Mouse (Mus musculus): ENCODE measurements around the gene Tex2. TPM values are rescaled to one million over a fixed set of nuclear protein-coding genes. Genes with fewer than 3 reads are reported as not detected.
"Not testable (repeated sequence)": the region's sequence is repeated elsewhere in the genome, so short reads cannot be mapped to it uniquely, and the experiment has no call there.

Gene Tex2
- total RNA-seq, 4 experiments from 2014 or later = 135 to 153 (median 142) TPM

DNA sequence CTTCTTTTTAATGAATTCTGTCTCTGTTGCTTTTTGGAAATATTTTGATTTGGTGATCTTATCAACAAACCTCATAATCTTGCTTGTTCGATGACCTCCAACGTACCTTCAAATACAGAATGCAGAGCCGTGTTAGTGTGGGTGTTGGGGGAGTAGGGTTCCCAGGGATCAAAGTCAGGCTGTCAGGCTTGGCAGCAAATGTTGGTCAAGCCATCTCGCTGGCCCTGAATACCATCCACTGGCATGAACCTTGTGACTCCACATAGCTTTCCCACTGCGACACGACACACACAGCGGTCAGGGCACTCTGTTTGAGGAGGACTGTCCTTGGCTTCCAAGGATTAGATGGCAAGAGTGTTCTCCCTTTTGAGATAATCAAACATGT is 101.2 kb downstream of the Tex2 start:
- no peak for DNase-seq (ENCODE audit: low spot score in 2 of 2)

DNA sequence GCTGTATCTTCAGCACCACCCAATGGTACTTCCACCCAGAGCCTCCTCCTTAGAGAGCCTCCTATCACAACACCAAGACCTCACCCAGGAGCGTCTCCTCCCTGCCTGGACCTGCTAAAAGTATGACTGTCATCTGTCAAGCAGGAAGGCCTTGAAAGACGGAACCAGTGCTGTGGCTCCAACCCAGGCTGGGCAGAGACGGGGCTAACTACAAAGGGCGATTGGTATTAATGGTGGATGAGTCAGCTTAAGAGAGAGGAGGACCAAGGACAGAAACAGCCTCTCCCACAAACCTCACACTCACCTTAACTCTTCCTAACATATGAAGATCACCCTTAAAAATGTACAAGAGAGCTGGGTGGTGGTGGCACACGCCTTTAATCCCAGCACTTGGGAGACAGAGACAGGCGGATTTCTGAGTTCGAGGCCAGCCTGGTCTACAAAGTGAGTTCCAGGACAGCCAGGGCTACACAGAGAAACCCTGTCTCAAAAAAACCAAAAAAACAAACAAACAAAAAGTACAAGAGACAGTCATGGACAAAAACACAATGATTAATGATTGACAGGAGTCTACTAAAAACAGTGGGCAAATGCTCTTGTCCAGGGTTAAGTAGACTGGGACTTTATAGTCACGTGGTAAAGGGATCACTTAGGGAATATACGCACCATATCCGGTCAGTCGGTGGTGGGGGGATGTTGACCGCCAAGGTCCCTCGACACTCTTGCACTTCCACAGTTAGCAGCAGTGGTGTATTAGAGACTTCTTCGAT is 101.8 kb downstream of the Tex2 start:
- DNase-seq (ENCODE audit: low spot score in 2 of 2) = no peak

DNA sequence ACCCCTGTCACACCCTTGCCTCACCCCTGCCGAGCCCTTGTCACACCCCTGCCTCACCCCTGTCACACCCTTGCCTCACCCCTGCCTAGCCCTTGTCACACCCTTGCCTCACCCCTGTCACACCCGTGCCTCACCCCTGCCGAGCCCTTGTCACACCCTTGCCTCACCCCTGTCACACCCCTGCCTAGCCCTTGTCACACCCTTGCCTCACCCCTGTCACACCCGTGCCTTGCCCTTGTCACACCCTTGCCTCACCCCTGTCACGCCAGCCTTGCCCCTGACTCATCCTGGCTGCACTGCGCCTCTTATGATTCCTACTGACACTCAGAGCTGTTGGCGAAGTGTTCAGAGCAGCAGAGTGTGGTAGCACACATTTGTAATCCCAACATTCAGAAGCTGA is 105.6 kb downstream of the Tex2 start:
- no peak for DNase-seq (ENCODE audit: low spot score in 2 of 2)

DNA sequence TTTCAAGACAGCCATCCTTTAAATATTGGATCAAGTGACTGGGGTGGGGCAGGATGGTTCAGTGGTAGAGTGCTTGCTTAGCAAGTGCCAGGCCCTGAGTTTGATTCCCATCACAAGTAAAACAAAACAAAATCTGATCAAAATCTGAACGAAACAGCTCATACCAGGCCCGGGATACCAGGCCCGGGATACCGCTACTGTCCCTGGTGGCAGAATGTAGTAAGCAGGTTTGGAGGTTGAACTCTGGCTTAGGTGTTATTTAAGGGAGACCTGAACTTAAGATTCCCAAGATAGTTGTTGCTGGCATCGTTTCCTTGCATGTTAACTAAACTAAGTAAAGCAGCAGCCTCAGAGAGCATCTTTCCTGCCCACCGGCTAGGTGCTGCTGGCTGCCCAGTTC is 107.0 kb downstream of the Tex2 start:
- DNase-seq (ENCODE audit: low spot score in 2 of 2) = no peak

DNA sequence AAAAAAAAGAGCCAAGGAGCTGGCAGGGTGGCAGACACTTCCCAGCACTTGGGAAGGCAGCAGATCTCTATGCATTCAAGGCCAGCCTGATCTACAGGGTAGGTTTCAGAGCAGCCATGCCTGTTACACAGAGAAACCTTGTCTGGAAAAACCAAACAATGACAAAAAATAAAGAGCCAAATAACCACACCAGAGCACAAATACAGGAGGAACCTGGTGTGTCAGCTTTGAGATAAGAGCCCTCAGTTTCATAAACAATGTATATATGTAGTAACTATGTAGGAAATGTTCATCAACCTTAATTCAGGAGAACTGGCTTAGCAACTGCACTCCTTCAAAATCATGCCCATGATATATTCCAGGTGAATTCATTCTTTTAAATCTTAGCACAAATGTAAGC is 109.1 kb downstream of the Tex2 start:
- DNase-seq (ENCODE audit: low spot score in 2 of 2) = no peak

DNA sequence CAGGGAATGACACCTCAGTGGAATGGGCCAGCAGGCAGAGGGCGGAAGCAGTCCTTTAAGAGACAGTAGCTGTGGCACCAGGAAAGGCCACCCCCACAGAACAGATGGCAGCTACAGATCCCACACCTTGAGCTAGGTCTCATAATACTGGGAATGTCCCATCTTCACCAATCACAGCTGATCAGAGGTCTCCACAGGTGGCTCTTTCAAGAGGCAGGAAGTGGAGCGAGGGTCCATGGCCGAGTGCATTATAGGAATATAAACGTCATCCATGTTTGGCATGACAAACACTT is 109.9 kb downstream of the Tex2 start:
- peak; percentile 53 to 65 for DNase-seq (ENCODE audit: low spot score in 2 of 2)

DNA sequence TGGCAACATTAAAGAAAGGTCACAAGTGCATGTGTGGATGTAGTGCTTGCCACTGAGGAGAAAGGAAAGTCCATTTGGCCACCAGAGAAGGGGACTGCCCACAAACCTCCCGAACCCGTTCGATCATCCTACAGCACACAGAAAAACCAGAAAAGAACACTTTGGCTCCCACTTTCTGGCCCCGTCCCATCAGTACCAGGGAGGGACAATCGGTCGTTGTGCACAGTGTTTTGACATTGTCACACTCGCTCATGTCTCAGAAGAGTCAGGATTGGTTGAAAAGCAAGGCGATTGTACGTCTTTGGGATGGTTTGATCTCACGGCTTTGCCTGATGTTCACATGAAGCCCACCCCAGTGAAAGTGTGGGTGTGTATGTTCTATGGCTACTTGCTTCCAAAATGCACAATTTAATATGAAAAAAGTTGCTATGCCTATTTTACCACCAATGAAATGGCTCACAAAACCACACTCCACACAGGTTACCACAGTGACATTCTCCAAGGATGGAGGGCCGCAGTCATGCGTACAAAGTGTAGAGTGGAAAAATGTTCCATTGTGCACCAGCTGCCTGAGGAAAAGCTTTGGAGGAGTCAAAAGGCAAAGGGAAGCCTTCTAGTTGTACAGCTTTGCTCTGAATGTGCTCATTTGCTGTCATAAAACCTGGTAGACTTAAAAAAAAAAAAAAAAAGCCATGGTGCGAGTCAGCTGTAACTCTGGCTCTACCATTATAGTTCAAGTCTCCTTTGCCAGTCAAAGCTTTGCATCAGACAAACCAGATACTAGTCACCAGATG is 110.4 kb downstream of the Tex2 start:
- no peak for DNase-seq (ENCODE audit: low spot score in 2 of 2)

DNA sequence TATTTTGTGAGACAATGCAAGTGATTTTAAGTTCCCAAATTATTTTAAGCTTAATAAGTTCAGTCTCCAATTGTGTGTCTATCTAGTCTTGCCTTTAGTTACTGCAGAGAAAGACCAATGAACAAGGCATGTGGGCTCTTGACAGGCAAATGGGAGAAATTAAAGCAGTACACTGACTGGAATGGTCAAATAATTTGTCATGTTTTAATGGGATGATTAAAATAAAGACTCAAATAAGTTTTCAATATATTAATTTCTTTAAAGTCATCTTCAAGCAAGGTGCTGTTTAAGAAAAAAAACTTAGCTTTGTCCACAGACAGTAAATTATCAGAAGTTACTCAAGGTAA is 111.1 kb downstream of the Tex2 start:
- DNase-seq (ENCODE audit: low spot score in 2 of 2) = no peak

DNA sequence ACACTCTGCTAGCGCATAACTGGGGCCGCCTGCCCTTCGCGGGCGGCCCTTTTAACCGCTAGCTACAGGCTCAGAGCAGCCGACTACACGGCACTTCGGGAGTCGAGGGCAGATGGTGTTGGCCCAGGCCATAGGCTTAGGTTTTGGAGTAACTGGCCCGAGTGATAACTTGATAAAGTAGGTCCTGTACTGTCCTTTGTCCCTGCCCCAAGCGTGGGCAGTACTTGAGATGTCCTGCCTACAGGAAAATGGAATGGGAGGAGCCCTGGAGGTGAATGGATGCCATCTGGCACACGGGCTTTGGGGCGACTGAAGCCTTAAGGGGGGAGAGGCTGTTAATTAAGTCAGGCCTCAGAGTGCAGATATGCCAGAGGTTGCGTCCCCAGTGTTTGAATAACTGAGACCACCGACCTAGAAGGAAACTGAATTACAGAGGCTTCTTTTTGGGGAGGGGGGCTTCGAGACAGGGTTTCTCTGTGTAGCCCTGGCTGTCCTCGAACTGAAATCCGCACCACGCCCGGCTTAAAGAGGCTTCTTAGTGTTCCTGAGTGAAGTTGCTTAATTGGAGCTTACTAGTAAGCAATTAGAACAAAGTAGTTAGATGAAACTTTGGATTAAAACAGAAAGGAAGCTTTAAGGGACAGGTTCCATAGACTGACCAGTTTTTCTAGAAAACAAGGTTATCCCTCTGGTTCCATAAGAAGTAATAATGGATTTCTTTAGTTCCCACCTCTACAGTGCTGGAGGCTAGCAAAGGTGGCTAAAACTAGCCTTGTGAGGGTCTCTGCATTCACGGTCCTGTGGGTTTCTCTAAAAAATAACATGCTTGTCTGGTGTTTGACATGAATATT is 111.7 kb downstream of the Tex2 start:
- peak in 1 of 2 experiments; percentile 57 for DNase-seq (ENCODE audit: low spot score in 2 of 2)

DNA sequence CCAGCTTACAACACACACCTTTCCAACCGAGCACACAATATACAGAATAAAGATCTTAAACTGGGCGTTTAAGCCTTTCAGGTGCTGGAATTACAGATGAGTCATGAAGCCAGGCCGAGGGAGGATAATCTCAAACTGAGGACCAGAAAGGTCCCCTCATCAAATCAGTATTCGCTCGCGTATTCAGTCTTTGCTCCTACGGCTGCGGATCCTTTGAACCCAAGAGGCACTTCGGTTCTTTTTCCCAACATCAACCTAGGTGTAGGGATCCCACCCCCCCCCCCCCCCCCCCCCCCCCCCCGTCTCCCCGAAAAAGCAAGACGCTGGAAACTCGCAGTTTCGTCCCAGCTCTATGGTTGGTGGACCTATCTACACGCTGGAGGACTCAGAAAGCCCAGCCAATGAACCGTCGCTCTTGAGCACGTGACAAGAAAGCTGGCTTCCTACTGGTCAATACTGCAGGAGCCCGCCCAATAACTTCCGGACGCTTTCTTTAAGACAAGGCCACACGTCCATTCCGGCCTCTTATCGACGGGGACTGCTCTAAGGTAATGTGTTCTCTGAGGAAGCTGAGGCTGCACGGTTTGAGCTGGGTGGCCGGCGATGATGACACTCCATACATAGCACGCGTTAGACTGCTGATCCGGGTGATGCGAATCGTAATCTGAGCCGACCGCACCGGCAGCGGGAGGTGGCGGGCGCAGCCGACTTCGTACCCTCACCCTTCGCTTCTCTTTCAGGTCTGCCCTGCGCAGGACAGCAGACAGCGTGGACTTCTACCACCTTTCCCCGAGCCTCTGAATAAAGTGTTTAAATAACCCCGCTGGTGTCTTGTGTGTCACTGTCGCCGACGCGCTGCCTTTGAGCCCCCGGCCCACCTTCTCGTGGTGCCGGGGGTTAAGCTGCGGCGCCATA is 112.6 kb downstream of the Tex2 start:
- peak; percentile 97 for DNase-seq (ENCODE audit: low spot score in 2 of 2)

DNA sequence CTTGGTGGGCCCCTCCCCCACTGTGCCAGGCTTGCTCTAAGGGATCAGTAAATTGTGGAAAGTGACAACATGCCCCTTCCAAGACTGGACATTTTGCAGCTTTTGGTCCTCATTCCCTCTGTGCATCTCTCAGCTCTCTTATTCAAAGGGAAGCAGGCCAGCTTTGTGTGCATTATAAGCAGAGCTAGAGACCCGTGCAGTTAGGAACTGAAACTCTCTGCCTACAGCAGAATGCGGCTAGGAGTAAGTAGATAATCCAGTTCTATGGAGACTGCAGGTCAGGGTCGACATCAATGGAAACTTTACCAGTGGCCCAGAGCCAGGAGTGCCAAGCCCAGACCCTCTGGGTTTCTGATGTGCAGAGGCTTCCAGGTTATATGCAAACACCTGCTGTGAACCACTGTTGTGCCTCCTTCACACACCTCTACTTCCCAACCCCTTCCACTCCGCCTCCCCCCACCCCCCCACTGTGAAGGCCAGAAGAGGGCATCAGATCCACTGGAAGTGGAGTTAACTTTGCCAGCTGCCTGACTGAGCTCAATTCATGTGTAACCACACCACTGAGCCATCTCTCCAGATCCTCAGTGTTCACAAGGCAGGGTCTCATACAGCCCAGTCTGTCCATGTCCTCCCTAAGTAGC is 114.4 kb downstream of the Tex2 start:
- no peak for DNase-seq (ENCODE audit: low spot score in 2 of 2)

DNA sequence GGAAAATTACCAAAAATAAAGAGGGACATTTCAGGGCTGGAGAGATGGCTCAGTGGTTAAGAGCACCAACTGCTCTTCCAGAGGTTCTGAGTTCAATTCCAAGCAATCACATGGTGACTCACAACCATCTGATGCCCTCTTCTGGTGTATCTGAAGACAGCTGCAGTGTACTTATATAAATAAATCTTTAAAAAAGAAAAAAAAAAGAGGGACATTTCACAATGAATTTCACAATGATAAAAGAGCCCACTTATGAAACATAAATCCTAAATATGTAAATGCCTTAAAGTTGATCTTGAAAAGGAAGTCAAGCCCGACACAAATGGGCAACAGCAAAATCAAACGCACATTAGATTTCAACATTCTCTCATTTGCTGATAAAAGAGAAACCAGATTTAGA is 115.3 kb downstream of the Tex2 start:
- DNase-seq (ENCODE audit: low spot score in 2 of 2) = no peak

DNA sequence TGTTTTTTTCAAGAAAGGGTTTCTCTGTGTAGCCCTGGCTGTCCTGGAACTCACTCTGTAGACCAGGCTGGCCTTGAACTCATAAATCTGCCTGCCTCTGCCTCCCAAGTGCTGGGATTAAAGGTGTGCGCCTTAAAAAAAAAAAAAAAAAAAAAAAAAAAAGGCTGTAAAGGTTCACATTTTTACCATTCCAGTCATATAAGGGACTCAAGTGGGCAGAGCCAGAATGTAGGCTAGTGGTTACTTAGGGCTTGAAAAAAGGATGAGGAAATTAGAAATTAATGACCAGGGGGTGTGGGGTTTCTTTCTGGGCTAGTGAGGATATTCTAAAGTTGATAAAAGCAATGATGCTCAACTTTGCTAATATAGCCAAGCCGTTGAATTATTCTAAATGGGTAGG is 116.2 kb downstream of the Tex2 start:
- not testable (repeated sequence) for DNase-seq (ENCODE audit: low spot score in 2 of 2)

DNA sequence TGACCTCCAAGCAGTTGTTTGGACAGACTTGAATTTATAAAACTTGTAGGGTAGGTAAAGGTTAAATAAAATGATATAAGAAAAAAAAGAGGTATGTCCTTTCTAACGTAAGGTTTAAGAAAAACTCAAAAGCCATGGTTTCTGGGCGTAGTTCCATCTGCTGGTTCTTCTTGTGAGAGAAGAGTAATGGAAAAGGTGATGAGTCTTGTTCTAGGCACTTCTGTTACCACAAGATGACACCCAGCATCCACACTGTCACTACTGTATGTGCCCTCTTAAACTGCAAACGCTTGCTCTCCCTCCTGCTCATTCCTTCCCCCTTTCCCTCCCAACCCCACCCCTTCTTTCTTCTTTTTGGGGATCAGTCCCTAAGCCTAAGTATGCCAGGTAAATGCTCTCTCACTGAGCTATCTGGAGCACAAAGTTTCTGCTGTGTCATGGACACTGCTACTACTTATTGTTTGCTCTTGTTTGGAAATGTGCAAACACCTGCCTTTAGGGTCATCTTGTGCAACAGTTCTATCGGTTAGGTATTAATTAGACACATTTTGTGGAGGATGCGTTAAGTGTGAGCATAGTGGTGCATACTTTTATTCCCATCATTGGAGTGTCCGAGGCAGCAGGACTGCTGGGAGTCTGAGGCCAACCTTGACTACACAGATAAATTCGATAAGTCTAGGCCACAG is 120.1 kb downstream of the Tex2 start:
- no peak for DNase-seq (ENCODE audit: low spot score in 2 of 2)

DNA sequence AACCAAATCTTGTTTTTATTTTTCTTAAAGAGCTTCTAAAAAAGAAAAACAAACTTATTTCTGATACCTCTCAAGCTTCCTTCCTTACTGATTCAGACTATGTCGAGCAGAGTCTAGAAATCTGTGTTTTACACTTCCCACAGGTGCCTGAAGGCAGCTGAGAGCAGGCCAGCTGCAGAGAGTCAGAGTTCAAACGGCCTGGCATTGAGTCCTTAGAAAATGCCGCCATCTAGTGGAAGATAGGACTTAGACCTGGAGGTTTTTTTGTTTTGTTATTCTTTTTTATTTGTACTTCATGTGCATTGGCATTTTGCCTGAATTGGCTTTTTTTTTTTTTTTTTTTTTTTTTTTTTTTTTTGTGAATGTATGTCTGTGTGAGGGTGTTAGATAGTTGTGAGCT is 121.8 kb downstream of the Tex2 start:
- no peak for DNase-seq (ENCODE audit: low spot score in 2 of 2)

DNA sequence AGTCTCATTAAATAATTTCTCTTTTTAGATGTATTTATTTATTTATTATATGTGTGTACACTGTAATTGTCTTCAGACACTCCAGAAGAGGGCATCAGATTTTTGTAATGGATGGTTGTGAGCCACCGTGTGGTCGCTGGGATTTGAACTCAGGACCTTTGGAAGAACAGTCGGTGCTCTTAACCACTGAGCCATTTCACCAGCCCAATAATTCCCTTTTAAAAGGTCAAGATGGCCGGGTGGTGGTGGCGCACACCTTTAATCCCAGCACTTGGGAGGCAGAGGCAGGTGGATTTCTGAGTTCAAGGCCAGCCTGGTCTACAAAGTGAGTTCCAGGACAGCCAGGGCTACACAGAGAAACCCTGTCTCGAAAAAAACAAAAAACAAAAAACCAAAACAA is 122.6 kb downstream of the Tex2 start:
- DNase-seq (ENCODE audit: low spot score in 2 of 2) = not testable (repeated sequence)

DNA sequence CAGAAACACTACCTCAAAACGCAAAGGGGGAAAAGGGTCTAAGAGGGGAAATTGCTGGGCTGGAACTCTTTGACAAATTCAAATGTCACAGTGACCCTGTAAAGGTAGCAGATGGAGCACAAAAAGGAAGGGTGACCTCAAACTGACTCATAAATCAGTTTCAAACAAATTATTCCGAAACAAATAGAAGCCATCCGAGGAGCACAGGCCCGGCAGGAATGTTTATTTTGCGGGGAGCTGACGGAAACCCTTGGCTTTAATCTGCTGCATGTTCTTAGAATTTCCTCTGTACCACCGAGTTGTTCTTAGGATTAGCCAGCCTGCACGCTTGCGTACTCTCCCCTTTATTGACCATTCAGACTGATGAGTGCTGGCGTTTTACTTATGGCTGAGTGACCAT is 123.2 kb downstream of the Tex2 start:
- DNase-seq (ENCODE audit: low spot score in 2 of 2) = no peak

DNA sequence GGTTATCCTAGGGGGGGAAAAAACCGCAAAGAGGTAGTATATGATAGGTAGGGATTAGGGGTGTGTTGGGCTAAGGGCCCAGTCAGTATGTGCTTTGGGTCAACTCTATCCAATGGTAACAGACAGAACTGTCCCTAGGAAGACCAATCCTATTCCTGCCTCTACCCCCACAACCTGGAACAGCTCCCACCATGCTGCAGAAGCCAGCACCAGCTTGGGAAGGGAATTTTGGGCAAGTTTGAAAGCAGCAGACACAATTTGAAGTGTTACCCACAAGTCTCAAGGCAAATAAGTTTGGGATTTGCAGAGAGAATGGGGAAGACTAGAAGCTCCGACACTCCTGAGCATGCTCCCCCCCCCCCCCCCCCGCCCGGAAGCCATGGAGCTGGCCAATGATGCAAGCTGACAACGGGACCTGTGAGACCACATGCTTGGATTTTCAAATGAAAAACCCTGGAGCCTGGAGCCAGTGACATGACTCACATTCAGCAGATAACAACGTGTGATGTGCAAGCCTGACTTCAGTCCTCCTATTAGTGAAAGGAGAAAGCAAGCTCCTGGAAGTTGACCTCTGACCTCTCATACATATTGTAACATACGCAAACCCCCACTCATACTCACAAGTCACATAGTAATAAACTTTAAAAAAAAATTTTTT is 124.1 kb downstream of the Tex2 start:
- DNase-seq (ENCODE audit: low spot score in 2 of 2) = no peak

DNA sequence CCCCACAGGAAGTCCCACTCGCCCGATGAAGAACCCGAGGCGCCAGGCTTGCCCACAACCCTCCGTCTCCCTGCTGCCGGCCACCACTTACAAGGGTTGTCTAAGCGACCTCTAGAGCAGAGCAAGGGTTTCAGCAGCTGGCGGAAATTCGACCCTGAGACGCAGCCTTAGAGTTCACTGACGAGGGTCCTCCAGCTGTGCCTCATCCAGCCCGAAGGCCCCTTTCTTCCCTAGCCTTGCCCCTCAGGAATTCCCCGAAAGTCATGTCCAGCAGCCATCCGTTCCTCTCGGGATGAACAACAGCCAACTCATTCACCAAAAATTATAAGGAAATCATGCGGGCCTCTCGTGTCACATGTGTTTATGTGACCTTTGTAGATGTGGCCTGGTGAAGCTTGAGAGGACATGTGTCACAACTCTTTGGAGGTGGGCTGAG is 125.1 kb downstream of the Tex2 start:
- DNase-seq (ENCODE audit: low spot score in 2 of 2) = no peak

DNA sequence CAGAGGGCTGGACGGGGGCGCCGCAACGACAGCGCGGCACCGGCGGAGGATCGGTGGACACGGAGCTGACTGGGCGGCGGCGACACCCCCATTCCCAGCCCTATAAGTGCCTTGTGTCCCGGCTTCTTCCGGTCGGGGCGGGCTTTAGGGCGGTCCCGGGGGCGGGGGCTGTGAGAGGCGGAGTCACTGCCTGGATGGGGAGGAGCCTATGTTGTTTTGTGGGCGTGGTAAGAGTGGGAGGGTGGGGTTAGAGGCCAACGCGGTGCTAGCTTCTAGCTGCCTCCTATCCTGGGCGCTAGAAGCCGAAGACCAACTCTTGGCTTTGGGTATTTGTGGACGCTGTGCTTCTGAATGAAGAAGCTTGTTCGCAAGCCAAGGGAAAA is 125.5 kb downstream of the Tex2 start, which contains the start of gene Ern1:
TSS of gene Ern1 (minus strand) at position 120 of the 383 bp plus-strand sequence.
- peak; percentile 93 for DNase-seq (ENCODE audit: low spot score in 2 of 2)
